Mouse (Mus musculus): ENCODE data around the gene Camkv. TPM values are rescaled to one million over a fixed set of nuclear protein-coding genes. Genes with fewer than 3 reads are reported as not detected.

The Camkv gene
- polyA plus RNA-seq, 1 experiment from 2014 or later, result 63.4 TPM

DNA sequence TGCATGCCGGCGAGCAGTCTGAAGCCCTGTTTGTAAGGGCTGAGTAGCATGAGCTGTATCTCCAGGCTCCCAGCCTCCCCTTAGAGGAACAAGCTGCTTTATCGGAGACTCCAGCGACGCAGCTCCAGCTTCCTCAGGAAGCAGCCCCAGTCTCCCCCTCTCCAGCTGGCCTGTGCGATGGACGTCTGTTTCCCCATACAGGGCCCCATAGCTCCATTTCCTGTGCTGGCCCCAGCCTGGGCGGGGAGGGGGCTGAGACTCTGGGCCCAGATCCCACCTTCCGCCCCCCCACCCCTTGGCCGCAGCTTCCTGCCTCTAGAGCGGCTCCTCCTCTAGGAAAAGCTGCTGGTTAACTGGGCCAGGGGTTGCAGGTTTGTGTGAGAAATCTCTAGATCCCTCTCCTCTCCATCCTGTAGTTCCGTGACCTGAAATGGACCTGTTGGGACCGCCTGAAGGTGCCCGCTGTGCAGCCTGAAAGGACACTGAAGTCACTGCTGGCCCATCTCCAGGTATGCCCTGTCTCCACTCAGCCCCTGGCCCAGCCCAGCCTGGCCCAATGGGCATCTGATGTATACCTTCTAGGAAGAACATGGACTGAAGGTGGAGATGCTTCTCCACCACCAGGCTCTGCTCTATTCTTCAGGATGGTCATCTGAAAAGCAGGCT lies 47.3 kb downstream of the Camkv start, which contains the start of gene Gm20661:
TSS of gene Gm20661 (plus strand) at position 378 of the 666 bp plus-strand sequence.
- Histone ChIP-seq H3K27me3 (replicated peaks; ENCODE audit: control insufficient read depth, insufficient read depth, low read length) (0 out of 2 replicates have a peak, but pooled peaks cover 3% of the 10 kb centered on the region), H3K36me3 (ENCODE audit: control insufficient read depth, insufficient read depth, low read length) (no peaks in the 10 kb centered on the region), H3K9ac (ENCODE audit: low read depth, low read length) (peak within 1 kb of the TSS; percentile 25; the same call in 1 of the 2 replicates), H3K9me3 (ENCODE audit: control insufficient read depth, low read length) (no peaks in the 10 kb centered on the region), H3K4me2 (ENCODE audit: low read length) (peak within 1 kb of the TSS; percentile 86), H3K27ac (ENCODE audit: low read depth, low read length) (peak within 1 kb of the TSS; percentile 73), H3K4me1 (ENCODE audit: control insufficient read depth, insufficient read depth, low read depth, low read length) (peaks cover 10% of the 10 kb centered on the region), H3K4me3 (ENCODE audit: low read length) (0 out of 2 replicates have a peak within 1 kb of the TSS, but pooled peaks have one; percentile 0)
- peak; percentile 34 for ATAC-seq
- 54% methylated on average over 14 of the region's 14 CpGs for WGBS

- Histone ChIP-seq H3K27ac (ENCODE audit: low read depth, low read length) (peak overlapping the region; percentile 73), H3K4me2 (ENCODE audit: low read length) (peak overlapping the region; percentile 86), H3K4me1 (ENCODE audit: control insufficient read depth, insufficient read depth, low read depth, low read length) (peaks cover 10% of the 10 kb centered on the region), H3K9me3 (ENCODE audit: control insufficient read depth, low read length) (no peaks in the 10 kb centered on the region), H3K36me3 (ENCODE audit: control insufficient read depth, insufficient read depth, low read length) (no peaks in the 10 kb centered on the region), H3K9ac (ENCODE audit: low read depth, low read length) (peak overlapping the region; percentile 25; the same call in 1 of the 2 replicates), H3K4me3 (ENCODE audit: low read length) (0 out of 2 replicates have a peak overlapping the region, but pooled peaks have one; percentile 0), H3K27me3 (replicated peaks; ENCODE audit: control insufficient read depth, insufficient read depth, low read length) (0 out of 2 replicates have a peak, but pooled peaks cover 3% of the 10 kb centered on the region)
- ATAC-seq, result no peak
- WGBS, result 39% methylated on average over 4 of the region's 4 CpGs
Observed at GRCm38 (mm10) chr9:107983421-107983890, 48.0 kb downstream of the Camkv start.

DNA sequence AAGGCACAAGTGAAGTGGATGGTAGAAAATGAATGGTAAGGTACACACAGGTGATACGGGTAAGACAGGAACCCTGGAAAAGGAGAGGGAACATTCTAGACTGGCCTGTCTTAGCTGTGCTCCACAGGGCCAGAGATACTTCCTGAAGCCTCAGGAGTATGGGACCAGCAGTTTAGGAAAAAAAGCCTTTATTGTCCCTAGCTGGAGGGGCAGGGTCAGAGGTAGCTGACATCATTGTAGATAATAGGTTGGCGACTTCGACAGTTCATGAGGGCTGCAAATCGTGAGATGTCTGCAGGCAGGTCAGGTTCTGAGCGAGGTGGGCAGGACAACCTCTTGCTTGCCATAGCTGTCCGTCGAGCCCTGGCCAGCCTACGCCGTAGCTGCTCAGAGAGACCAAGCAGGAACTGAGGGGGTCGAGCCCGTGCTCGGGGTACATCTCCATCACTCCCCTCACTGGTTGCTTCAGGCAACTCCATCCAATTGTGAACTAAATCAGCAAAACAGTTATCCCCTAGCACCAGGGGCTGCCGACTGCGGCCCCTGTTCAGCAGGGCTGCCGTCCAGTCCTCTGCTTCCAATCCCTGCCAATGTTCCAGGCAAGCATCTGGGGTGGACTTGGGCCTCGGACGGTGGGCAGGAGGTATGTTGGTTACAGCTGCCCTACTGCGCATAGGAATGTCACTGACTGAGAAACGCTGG lies 48.7 kb downstream of the Camkv start:
- Histone ChIP-seq H3K27ac (ENCODE audit: low read depth, low read length) (peak overlapping the region; percentile 31), H3K4me1 (ENCODE audit: control insufficient read depth, insufficient read depth, low read depth, low read length) (peaks cover 10% of the 10 kb centered on the region), H3K27me3 (replicated peaks; ENCODE audit: control insufficient read depth, insufficient read depth, low read length) (0 out of 2 replicates have a peak, but pooled peaks cover 3% of the 10 kb centered on the region), H3K36me3 (ENCODE audit: control insufficient read depth, insufficient read depth, low read length) (no peaks in the 10 kb centered on the region), H3K9me3 (ENCODE audit: control insufficient read depth, low read length) (no peaks in the 10 kb centered on the region), H3K9ac (ENCODE audit: low read depth, low read length) (peak overlapping the region; percentile 73; the same call in 1 of the 2 replicates), H3K4me3 (ENCODE audit: low read length) (peak overlapping the region; percentile 76), H3K4me2 (ENCODE audit: low read length) (peak overlapping the region; percentile 86)
- WGBS, result 71% methylated on average over 19 of the region's 19 CpGs
- ATAC-seq, result no peak

GRCm38 (mm10) chr9:107984754-107985055 lies 49.2 kb downstream of the Camkv start:
- WGBS, result 73% methylated on average over 9 of the region's 9 CpGs
- Histone ChIP-seq H3K36me3 (ENCODE audit: control insufficient read depth, insufficient read depth, low read length) (no peaks in the 10 kb centered on the region), H3K9me3 (ENCODE audit: control insufficient read depth, low read length) (no peaks in the 10 kb centered on the region), H3K27ac (ENCODE audit: low read depth, low read length) (peak overlapping the region; percentile 20; the same call in 1 of the 2 replicates), H3K4me1 (ENCODE audit: control insufficient read depth, insufficient read depth, low read depth, low read length) (peaks cover 10% of the 10 kb centered on the region), H3K4me3 (ENCODE audit: low read length) (peak overlapping the region; percentile 76), H3K4me2 (ENCODE audit: low read length) (peak overlapping the region; percentile 86), H3K9ac (ENCODE audit: low read depth, low read length) (peak overlapping the region; percentile 73), H3K27me3 (replicated peaks; ENCODE audit: control insufficient read depth, insufficient read depth, low read length) (0 out of 2 replicates have a peak, but pooled peaks cover 3% of the 10 kb centered on the region)
- ATAC-seq, result no peak

GRCm38 (mm10) chr9:107985131-107986119 lies 50.0 kb downstream of the Camkv start, which contains the start of gene Inka1:
Gene Inka1, minus strand, starts transcription at chr9:107985879.
- Histone ChIP-seq H3K27ac (ENCODE audit: low read depth, low read length) (peak within 1 kb of the TSS; percentile 60), H3K9ac (ENCODE audit: low read depth, low read length) (peak within 1 kb of the TSS; percentile 73), H3K36me3 (ENCODE audit: control insufficient read depth, insufficient read depth, low read length) (no peaks in the 10 kb centered on the region), H3K27me3 (replicated peaks; ENCODE audit: control insufficient read depth, insufficient read depth, low read length) (0 out of 2 replicates have a peak, but pooled peaks cover 3% of the 10 kb centered on the region), H3K9me3 (ENCODE audit: control insufficient read depth, low read length) (no peaks in the 10 kb centered on the region), H3K4me2 (ENCODE audit: low read length) (peak within 1 kb of the TSS; percentile 86), H3K4me1 (ENCODE audit: control insufficient read depth, insufficient read depth, low read depth, low read length) (peaks cover 10% of the 10 kb centered on the region), H3K4me3 (ENCODE audit: low read length) (peak within 1 kb of the TSS; percentile 76)
- ATAC-seq, result peak; percentile 78
- WGBS, result under 1% methylated on average over 57 of the region's 58 CpGs

GRCm38 (mm10) chr9:107986376-107986775 lies 50.9 kb downstream of the Camkv start:
- Histone ChIP-seq H3K9ac (ENCODE audit: low read depth, low read length) (no peak overlapping the region), H3K9me3 (ENCODE audit: control insufficient read depth, low read length) (no peaks in the 10 kb centered on the region), H3K36me3 (ENCODE audit: control insufficient read depth, insufficient read depth, low read length) (no peaks in the 10 kb centered on the region), H3K4me2 (ENCODE audit: low read length) (peak overlapping the region; percentile 86), H3K27ac (ENCODE audit: low read depth, low read length) (no peak overlapping the region), H3K27me3 (replicated peaks; ENCODE audit: control insufficient read depth, insufficient read depth, low read length) (0 out of 2 replicates have a peak, but pooled peaks cover 3% of the 10 kb centered on the region), H3K4me3 (ENCODE audit: low read length) (peak overlapping the region; percentile 76), H3K4me1 (ENCODE audit: control insufficient read depth, insufficient read depth, low read depth, low read length) (peaks cover 10% of the 10 kb centered on the region)
- ATAC-seq, result peak; percentile 71
- WGBS, result 7% methylated on average over 18 of the region's 18 CpGs

- 67% methylated on average over 3 of the region's 3 CpGs for WGBS
- Histone ChIP-seq H3K4me3 (ENCODE audit: low read length) (no peak overlapping the region), H3K27ac (ENCODE audit: low read depth, low read length) (no peak overlapping the region), H3K9ac (ENCODE audit: low read depth, low read length) (no peak overlapping the region), H3K27me3 (replicated peaks; ENCODE audit: control insufficient read depth, insufficient read depth, low read length) (0 out of 2 replicates have a peak, but pooled peaks cover 3% of the 10 kb centered on the region), H3K4me2 (ENCODE audit: low read length) (no peak overlapping the region), H3K9me3 (ENCODE audit: control insufficient read depth, low read length) (no peaks in the 10 kb centered on the region), H3K4me1 (ENCODE audit: control insufficient read depth, insufficient read depth, low read depth, low read length) (peaks cover 10% of the 10 kb centered on the region), H3K36me3 (ENCODE audit: control insufficient read depth, insufficient read depth, low read length) (no peaks in the 10 kb centered on the region)
- ATAC-seq, result no peak
Observed at GRCm38 (mm10) chr9:107987950-107988349, 52.5 kb downstream of the Camkv start.

GRCm38 (mm10) chr9:107992197-107992596 lies 56.7 kb downstream of the Camkv start, which contains the start of gene Cdhr4:
Gene Cdhr4, plus strand, starts transcription at chr9:107992497.
- Histone ChIP-seq H3K36me3 (ENCODE audit: control insufficient read depth, insufficient read depth, low read length) (no peaks in the 10 kb centered on the region), H3K4me3 (ENCODE audit: low read length) (no peak within 1 kb of the TSS), H3K27ac (ENCODE audit: low read depth, low read length) (no peak within 1 kb of the TSS), H3K4me2 (ENCODE audit: low read length) (no peak within 1 kb of the TSS), H3K9ac (ENCODE audit: low read depth, low read length) (no peak within 1 kb of the TSS), H3K27me3 (replicated peaks; ENCODE audit: control insufficient read depth, insufficient read depth, low read length) (no peaks in the 10 kb centered on the region), H3K9me3 (ENCODE audit: control insufficient read depth, low read length) (no peaks in the 10 kb centered on the region), H3K4me1 (ENCODE audit: control insufficient read depth, insufficient read depth, low read depth, low read length) (no peaks in the 10 kb centered on the region)
- 69% methylated on average over 2 of the region's 2 CpGs for WGBS
- no peak for ATAC-seq
